Mouse (Mus musculus) embryonic fibroblast, embryonic 13.5 days (primary cell): Measurements from ENCODE around the gene Onecut3.

Source experiments
- CTCF ChIP-seq: IDR thresholded peaks from 2 replicates; pipeline ENCODE4 v1.5.1; 2011; ENCODE audit warnings: mild to moderate bottlenecking, control low read depth, low read length, moderate library complexity, borderline replicate concordance; ENCODE audit not compliant: insufficient read depth
- POLR2A ChIP-seq: IDR thresholded peaks from 2 replicates; pipeline ENCODE4 v1.6.1; 2011; ENCODE audit warnings: low read depth, mild to moderate bottlenecking, control low read depth, low read length, moderate library complexity

DNA sequence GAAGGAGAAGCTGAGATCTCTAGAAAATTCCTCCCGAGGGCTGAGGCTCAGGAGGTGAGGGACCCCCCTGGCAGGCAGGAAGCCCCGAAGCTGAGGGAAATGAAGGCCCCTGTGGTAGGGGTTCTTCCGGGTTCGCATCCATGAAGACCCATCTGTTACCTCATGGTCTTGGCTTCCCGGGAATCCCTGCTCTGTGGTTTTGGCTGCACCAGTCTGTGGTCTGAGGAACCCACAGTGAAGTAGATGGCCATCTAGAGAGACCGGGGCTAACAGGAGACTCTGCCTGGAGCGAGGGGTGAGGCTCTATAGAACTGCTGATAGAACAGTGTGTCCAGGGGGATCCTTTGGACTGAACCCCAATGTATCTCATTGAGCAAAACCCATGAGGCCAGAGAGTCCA is 33.3 kb upstream of the Onecut3 start:
- no peak for TF ChIP-seq CTCF
- TF ChIP-seq POLR2A: no peak
